Mouse (Mus musculus) ES-E14 (cell line): ENCODE results near the gene Flnb.

Experiments
- CHD2 ChIP-seq: IDR thresholded peaks from 2 replicates; pipeline ENCODE4 v1.6.1; 2014; ENCODE audit warnings: mild to moderate bottlenecking, low read depth, low read length, inconsistent platforms
- HCFC1 ChIP-seq: IDR thresholded peaks from 2 replicates; pipeline ENCODE4 v1.6.1; 2012; ENCODE audit warnings: low read length, inconsistent platforms, borderline replicate concordance; ENCODE audit not compliant: insufficient read depth
- ZC3H11A ChIP-seq: IDR thresholded peaks from 2 replicates; pipeline ENCODE4 v1.6.1; 2012; ENCODE audit warnings: low read depth, mild to moderate bottlenecking, inconsistent platforms, low read length, borderline replicate concordance
- ZNF384 ChIP-seq: IDR thresholded peaks from 2 replicates; pipeline ENCODE4 v1.6.1; 2012; ENCODE audit warnings: low read depth, low read length, inconsistent platforms

DNA sequence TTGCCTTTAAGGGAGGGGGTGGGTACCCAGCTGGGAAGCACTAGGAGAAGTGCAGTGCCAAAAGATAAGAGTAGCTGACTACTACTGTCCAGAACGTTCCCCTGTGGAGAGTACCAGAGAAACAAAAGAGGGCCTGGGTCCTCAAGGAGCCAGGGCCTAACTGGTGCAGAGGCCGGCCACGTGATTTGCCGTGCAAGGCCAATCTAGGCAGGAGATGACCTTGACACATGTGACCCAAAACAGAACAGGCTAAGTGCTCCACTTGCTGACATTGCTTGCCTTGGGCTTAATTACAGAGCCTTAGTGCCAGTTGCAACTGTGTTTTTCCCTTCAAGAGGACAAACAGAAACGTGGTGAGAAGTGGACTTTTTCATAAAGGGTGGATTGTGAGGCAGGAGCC lies 123.7 kb downstream of the Flnb start:
- TF ChIP-seq HCFC1 (no peak), CHD2 (no peak), ZNF384 (no peak), ZC3H11A (no peak)
